Mouse (Mus musculus) olfactory bulb, adult 2 months (tissue): ENCODE measurements around the gene Atp8a2.

ENCODE experiments used
- CTCF ChIP-seq: fragments of 200-500 bp; IDR thresholded peaks from 2 replicates; pipeline ENCODE4 v1.5.1; 2012; ENCODE audit warnings: low read depth, mild to moderate bottlenecking, low read length, moderate library complexity; ENCODE audit not compliant: insufficient read depth
- POLR2A ChIP-seq: fragments of 200-500 bp; IDR thresholded peaks from 2 replicates; pipeline ENCODE4 v1.6.1; 2012; ENCODE audit warnings: mild to moderate bottlenecking, low read depth, low read length, moderate library complexity; ENCODE audit not compliant: insufficient read depth

DNA sequence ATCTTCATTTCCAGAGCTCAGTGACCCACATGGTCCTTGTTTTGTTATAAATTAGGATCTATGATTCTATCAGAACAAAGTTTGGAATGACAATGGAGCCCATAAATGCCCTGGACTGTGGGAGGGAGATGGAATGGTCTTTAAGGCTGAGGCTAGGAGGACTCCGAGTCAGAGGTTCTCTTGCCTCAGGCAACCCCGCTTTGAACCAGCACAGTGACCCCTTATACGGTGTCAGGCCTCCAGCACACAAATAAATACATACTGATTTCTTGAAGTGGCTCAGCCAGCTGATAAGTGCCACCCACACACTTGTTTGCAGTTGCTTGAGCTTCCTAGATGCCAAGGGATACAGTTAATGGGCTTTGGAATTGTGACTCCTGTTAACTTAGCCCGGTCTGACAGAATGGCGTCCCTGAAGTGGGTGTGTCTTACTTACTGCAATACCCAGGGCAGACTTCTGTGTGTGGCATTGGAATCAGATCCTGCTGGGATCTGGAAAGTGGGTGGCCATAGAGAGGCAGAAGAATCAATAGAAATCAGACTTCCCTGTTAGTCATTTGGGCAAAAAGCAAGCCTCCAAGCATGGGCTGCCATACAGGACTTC, 563.6 kb downstream of the Atp8a2 start:
- TF ChIP-seq CTCF (no peak), POLR2A (no peak)
